Mouse (Mus musculus): ENCODE results near the gene Tns3.

- TF ChIP-seq CTCF (IDR thresholded peaks at IDR 0.05; ENCODE audit: control insufficient read depth, insufficient read depth, insufficient read length) (no peak), FOSL1 (IDR thresholded peaks at IDR 0.05; ENCODE audit: insufficient read depth, low read length, poor library complexity, severe bottlenecking) (no peak), USF1 (IDR thresholded peaks at IDR 0.05; ENCODE audit: low read depth) (no peak), MAX (IDR thresholded peaks at IDR 0.05) (no peak), MYOG (IDR thresholded peaks at IDR 0.05; ENCODE audit: control insufficient read depth, extremely low read depth, insufficient read length) (no peak)
Observed at GRCm38 (mm10) chr11:8433443-8433842, 230.9 kb downstream of the Tns3 start.

All from C2C12 (cell line).